Mouse (Mus musculus) adrenal gland, postnatal 10 days (tissue): ENCODE measurements around the gene Gm11060. TPM values are rescaled to one million over a fixed set of nuclear protein-coding genes. Genes with fewer than 3 reads are reported as not detected.

Experiments
- DNase-seq: peaks from one replicate; pipeline ENCODE4 v3.0.0; 2021; ENCODE audit warnings: mixed read lengths
- total RNA-seq, 2 experiments: library from RNA; stranded (reverse); gene quantifications; 2 replicates each; pipeline ENCODE4 v1.2.3; 2021

Gene Gm11060
- total RNA-seq, 2 experiments from 2014 or later: not detected

GRCm38 (mm10) chr2:105122216-105122615, 30.4 kb downstream of the Gm11060 start:
- DNase-seq: no peak

- DNase-seq: peak; percentile 34
Observed at GRCm38 (mm10) chr2:105122886-105123285, 31.1 kb downstream of the Gm11060 start.

- no peak for DNase-seq
Observed at GRCm38 (mm10) chr2:105123431-105123830, 31.6 kb downstream of the Gm11060 start.

GRCm38 (mm10) chr2:105123881-105124280, 32.1 kb downstream of the Gm11060 start:
- no peak for DNase-seq

GRCm38 (mm10) chr2:105124391-105124790, 32.6 kb downstream of the Gm11060 start:
- DNase-seq: no peak

- DNase-seq: no peak
Observed at GRCm38 (mm10) chr2:105125205-105125604, 33.4 kb downstream of the Gm11060 start.

GRCm38 (mm10) chr2:105125641-105126040, 33.8 kb downstream of the Gm11060 start:
- no peak for DNase-seq

GRCm38 (mm10) chr2:105126279-105126678, 34.5 kb downstream of the Gm11060 start, which contains the start of gene Wt1:
TSS of gene Wt1 (plus strand) at chr2:105126529.
- peak; percentile 49 for DNase-seq

GRCm38 (mm10) chr2:105126691-105127530, 35.1 kb downstream of the Gm11060 start:
- DNase-seq: peak; percentile 29

- DNase-seq: peak; percentile 23
Observed at GRCm38 (mm10) chr2:105127531-105128480, 36.0 kb downstream of the Gm11060 start.

GRCm38 (mm10) chr2:105128564-105128963, 36.7 kb downstream of the Gm11060 start:
- DNase-seq: no peak

GRCm38 (mm10) chr2:105130351-105131060, 38.7 kb downstream of the Gm11060 start:
- DNase-seq: no peak

GRCm38 (mm10) chr2:105131061-105131810, 39.4 kb downstream of the Gm11060 start:
- no peak for DNase-seq

GRCm38 (mm10) chr2:105131811-105132100, 39.9 kb downstream of the Gm11060 start:
- no peak for DNase-seq

- DNase-seq: no peak
Observed at GRCm38 (mm10) chr2:105132300-105132699, 40.5 kb downstream of the Gm11060 start.

- DNase-seq: no peak
Observed at GRCm38 (mm10) chr2:105132933-105133795, 41.3 kb downstream of the Gm11060 start.

GRCm38 (mm10) chr2:105134296-105134695, 42.5 kb downstream of the Gm11060 start:
- DNase-seq: no peak

- no peak for DNase-seq
Observed at GRCm38 (mm10) chr2:105139471-105139870, 47.7 kb downstream of the Gm11060 start.

- no peak for DNase-seq
Observed at GRCm38 (mm10) chr2:105141371-105141770, 49.6 kb downstream of the Gm11060 start.
